Mouse (Mus musculus) midbrain, embryonic 14.5 days (tissue): ENCODE measurements around the gene Etv6. TPM values are rescaled to one million over a fixed set of nuclear protein-coding genes. Genes with fewer than 3 reads are reported as not detected.

ENCODE experiments used
- ATAC-seq: fragments of 200-750 bp; cut with Nextera tagmentation; 2 replicates; pipeline ENCODE4 v1.8.0; 2017; ENCODE audit warnings: moderate number of reproducible peaks, moderate library complexity; ENCODE audit not compliant: low FRiP score, low TSS enrichment
- DNase-seq: peaks from one replicate; pipeline ENCODE4 v3.0.0-alpha.2; 2015
- H3K27ac ChIP-seq: fragments of 300-500 bp; sonication (generic); replicated peaks from 2 replicates; pipeline ENCODE4 v1.5.1; 2014; ENCODE audit warnings: mild to moderate bottlenecking, low read depth, low read length, moderate library complexity
- H3K27me3 ChIP-seq: fragments of 300-500 bp; sonication (generic); 2 replicates; pipeline ENCODE4 v1.6.1; 2014; ENCODE audit warnings: low read length, control low read depth, mixed read lengths; ENCODE audit not compliant: control insufficient read depth, insufficient read depth
- H3K36me3 ChIP-seq: fragments of 300-500 bp; sonication (generic); 2 replicates; pipeline ENCODE4 v1.6.1; 2014; ENCODE audit warnings: low read length, control low read depth; ENCODE audit not compliant: control insufficient read depth, insufficient read depth
- H3K4me1 ChIP-seq: fragments of 300-500 bp; sonication (generic); 2 replicates; pipeline ENCODE4 v1.6.1; 2014; ENCODE audit warnings: mild to moderate bottlenecking, antibody characterized with exemption, low read length, control low read depth; ENCODE audit not compliant: control insufficient read depth, insufficient read depth
- H3K4me2 ChIP-seq: fragments of 300-500 bp; sonication (generic); 2 replicates; pipeline ENCODE4 v1.6.1; 2014; ENCODE audit warnings: mild to moderate bottlenecking, low read length, moderate library complexity
- H3K4me3 ChIP-seq: fragments of 300-500 bp; sonication (generic); replicated peaks from 2 replicates; pipeline ENCODE4 v1.5.1; 2014; ENCODE audit warnings: low read depth, low read length
- H3K9ac ChIP-seq: fragments of 300-500 bp; sonication (generic); replicated peaks from 2 replicates; pipeline ENCODE4 v1.6.1; 2014; ENCODE audit warnings: mild to moderate bottlenecking, low read length, moderate library complexity
- H3K9me3 ChIP-seq: fragments of 300-500 bp; sonication (generic); 2 replicates; pipeline ENCODE4 v1.6.1; 2016; ENCODE audit warnings: low read length, control low read depth, mixed read lengths; ENCODE audit not compliant: control insufficient read depth
- WGBS: fragments of 180-500 bp; shearing (Covaris S2); extraction: QIAGEN DNeasy Blood & Tissue Kit; methylation state at CpG from one replicate; pipeline ENCODE4 v1.1.7; 2014; 5-methylcytosine and 5-hydroxymethylcytosine counted together
- polyA plus RNA-seq: library from polyadenylated mRNA; unstranded; fragments of >200 nt; fragmentation: Nextera tagmentation; extraction: Ambion mirVana; gene quantifications from 2 replicates; pipeline ENCODE4 v1.2.1, GENCODE M21; 2014

Gene Etv6
- polyA plus RNA-seq, 1 experiment from 2014 or later = 7.9 TPM

DNA sequence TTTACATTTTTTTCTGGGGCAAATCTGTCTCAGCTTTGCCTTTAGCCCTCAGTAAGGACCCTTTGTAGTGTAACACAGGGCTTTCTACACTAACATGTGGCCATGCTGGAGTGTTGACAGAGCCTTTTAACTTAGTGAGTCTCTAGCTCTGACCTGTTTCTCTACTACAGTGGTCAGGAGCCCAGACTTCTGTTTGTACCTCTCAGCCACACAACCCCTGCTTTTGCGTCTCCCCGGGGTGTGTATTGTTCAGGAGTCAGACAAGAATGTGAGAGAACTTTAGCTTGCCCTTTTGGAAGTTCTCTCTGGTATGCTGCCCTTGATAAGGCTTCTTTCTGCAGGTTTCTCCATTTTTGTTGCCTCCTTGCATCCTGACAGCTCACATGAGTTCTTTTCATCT, 210.6 kb downstream of the Etv6 start:
- peaks cover 11% of the 10 kb centered on the region; the same call in 1 of the 2 replicates for H3K36me3 ChIP-seq
- WGBS = 85% methylated on average over 2 of the region's 2 CpGs
- H3K27me3 ChIP-seq = no peaks in the 10 kb centered on the region
- no peaks in the 10 kb centered on the region for H3K4me1 ChIP-seq
- no peak overlapping the region for H3K27ac ChIP-seq
- H3K4me3 ChIP-seq = no peak overlapping the region
- no peak overlapping the region for H3K9ac ChIP-seq
- no peak for DNase-seq
- H3K4me2 ChIP-seq = no peak overlapping the region
- ATAC-seq = no peak
- H3K9me3 ChIP-seq = no peaks in the 10 kb centered on the region

DNA sequence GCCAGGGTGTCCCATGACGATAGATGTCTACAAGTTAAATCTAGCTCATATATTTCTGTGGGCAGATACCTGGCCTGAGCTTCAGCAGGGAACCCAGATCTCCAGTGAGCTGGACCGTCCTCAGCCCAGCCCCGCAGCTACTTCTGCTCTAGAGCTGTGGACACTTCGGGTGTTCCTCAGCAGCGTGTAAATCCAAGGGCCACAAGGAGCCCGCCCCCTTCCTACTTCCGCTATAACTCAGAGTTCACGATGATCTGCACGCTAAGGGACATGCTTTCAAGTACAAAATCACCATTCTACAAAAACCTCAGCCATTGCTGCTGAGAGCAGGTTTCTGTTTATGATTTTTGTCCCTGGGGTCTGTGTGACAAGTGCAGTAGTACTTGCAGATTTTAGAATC, 211.8 kb downstream of the Etv6 start:
- Histone ChIP-seq H3K4me2 (no peak overlapping the region), H3K4me1 (no peaks in the 10 kb centered on the region), H3K4me3 (no peak overlapping the region), H3K27me3 (no peaks in the 10 kb centered on the region), H3K27ac (no peak overlapping the region), H3K36me3 (peaks cover 11% of the 10 kb centered on the region; the same call in 1 of the 2 replicates), H3K9ac (no peak overlapping the region), H3K9me3 (no peaks in the 10 kb centered on the region)
- ATAC-seq = no peak
- DNase-seq = no peak
- 97% methylated on average over 9 of the region's 9 CpGs for WGBS

DNA sequence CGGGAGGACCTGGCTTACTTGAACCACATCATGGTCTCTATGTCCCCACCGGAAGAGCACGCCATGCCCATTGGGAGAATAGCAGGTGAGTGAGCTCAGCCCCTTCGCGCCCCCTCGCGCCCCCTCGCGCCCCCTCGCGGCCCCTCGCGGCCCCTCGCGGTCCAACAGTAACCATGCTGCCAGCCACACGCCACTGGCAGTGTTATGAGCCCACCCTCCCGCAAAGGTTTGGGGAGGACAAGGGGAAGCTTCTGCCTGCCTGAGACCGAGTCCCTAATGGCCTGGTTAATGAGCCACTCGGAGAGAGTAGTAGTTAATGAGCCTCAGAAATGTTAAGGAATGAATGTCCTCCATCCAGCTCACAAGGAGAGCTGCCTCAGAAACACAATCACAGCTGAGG, 213.2 kb downstream of the Etv6 start:
- Histone ChIP-seq H3K4me1 (no peaks in the 10 kb centered on the region), H3K27me3 (no peaks in the 10 kb centered on the region), H3K4me3 (no peak overlapping the region), H3K9ac (no peak overlapping the region), H3K9me3 (no peaks in the 10 kb centered on the region), H3K36me3 (peaks cover 11% of the 10 kb centered on the region; the same call in 1 of the 2 replicates), H3K4me2 (no peak overlapping the region), H3K27ac (no peak overlapping the region)
- ATAC-seq (0 out of 2 replicates have a peak, but pooled peaks have one; percentile 47), DNase-seq (no peak)
- WGBS = 95% methylated on average over 19 of the region's 19 CpGs

DNA sequence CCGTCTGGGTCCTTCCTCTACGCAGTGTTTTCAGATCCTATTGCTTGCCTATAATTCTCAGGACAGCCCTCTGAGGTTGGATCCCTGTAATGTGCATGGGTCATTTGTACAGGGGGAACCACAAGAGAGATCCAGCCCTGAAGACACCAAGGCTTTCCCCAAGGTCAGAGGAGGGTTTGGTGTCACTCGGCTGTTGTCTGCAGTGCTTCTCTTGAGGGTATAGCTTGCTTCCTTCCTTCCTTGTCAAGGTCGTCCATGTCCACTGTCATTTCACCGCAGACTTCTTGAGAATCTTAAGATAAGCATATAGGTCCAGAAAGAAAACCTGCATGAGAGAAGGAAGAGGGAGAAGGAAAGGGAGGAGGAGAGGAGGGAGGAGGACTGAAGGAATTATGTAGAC, 215.3 kb downstream of the Etv6 start:
- ATAC-seq = no peak
- Histone ChIP-seq H3K4me3 (no peak overlapping the region), H3K4me1 (no peaks in the 10 kb centered on the region), H3K36me3 (peaks cover 11% of the 10 kb centered on the region; the same call in 1 of the 2 replicates), H3K4me2 (no peak overlapping the region), H3K27ac (no peak overlapping the region), H3K9ac (no peak overlapping the region), H3K9me3 (no peaks in the 10 kb centered on the region), H3K27me3 (no peaks in the 10 kb centered on the region)
- 92% methylated on average over 5 of the region's 5 CpGs for WGBS
- no peak for DNase-seq

DNA sequence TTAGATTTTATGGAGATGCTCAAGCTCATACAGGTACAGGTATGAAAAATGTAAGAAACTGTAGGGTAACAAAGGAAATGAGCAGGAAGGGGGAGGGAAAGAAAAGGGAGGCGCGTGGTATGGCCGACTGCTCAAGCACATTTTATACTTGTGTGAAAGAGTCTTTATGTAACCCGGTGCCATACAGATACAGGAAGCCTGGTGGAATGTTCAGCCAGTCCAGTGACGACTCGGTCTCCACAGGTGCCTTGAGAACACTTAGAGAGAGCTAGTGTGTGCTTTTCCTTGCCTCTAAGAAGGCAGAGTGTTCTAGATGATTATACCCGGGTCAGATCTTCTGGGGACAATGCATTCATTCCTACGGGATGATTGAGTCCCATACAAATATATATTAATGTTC, 215.9 kb downstream of the Etv6 start:
- no peaks in the 10 kb centered on the region for H3K4me1 ChIP-seq
- H3K27me3 ChIP-seq = no peaks in the 10 kb centered on the region
- 97% methylated on average over 8 of the region's 8 CpGs for WGBS
- DNase-seq (no peak), ATAC-seq (no peak)
- no peaks in the 10 kb centered on the region for H3K9me3 ChIP-seq
- H3K9ac ChIP-seq = no peak overlapping the region
- no peak overlapping the region for H3K4me3 ChIP-seq
- no peak overlapping the region for H3K27ac ChIP-seq
- no peak overlapping the region for H3K4me2 ChIP-seq
- H3K36me3 ChIP-seq = peaks cover 11% of the 10 kb centered on the region; the same call in 1 of the 2 replicates

DNA sequence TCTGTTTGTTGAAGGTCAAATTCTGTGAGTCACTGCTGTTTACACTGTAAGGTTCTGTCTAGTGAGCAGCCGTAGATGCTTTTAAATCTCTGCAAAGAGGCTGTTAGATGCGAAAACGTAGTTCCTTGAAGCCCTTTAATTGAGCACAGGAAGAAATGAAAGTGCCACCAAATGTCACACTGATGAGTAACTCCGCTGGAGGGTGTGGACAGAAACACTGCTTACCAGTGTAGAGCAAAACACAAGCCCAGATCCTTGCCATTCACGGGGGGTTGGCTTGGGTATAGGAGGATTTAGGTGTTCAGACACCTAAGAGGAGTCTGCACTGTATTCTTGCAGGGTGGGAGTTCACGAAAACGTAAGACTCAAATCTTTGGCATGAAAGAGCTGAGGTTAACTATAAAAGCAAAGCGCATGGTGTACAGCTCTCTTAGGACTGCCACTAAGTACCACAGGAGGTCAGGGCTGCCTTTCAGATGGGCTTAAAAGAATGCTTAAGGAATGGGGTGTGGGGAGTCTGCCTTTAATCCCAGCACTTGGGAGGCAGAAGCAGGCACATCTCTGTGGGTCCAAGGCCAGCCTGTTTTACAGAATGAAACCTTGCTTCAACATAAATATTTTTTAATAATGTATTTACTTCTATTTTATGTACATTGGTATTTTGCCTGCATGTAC, 216.7 kb downstream of the Etv6 start:
- Histone ChIP-seq H3K36me3 (peaks cover 11% of the 10 kb centered on the region; the same call in 1 of the 2 replicates), H3K4me3 (no peak overlapping the region), H3K4me1 (no peaks in the 10 kb centered on the region), H3K4me2 (no peak overlapping the region), H3K27me3 (no peaks in the 10 kb centered on the region), H3K27ac (no peak overlapping the region), H3K9me3 (no peaks in the 10 kb centered on the region), H3K9ac (no peak overlapping the region)
- WGBS = 95% methylated on average over 8 of the region's 8 CpGs
- ATAC-seq (no peak), DNase-seq (no peak)

DNA sequence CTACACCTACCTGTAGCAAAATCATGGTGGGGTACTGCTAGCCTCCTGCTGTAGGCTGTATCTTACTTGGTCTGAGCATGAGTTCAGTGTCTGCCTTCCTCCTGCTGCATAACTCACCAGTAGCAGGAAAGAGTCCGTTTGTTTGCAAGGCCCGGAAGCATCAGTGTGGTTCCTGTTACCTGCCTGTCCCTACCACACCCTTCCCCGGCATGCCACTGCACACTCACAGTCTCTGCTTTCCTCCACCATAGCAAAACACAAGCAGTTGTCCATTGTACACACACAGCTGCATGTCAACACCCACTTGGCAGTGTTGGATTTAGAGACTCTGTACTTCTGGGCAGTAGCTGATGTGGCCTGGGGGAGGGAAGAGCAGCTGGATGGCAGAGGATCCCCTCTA, 220.9 kb downstream of the Etv6 start:
- H3K27me3 ChIP-seq = no peaks in the 10 kb centered on the region
- H3K9ac ChIP-seq = no peak overlapping the region
- H3K27ac ChIP-seq = no peak overlapping the region
- ATAC-seq = no peak
- H3K36me3 ChIP-seq = no peaks in the 10 kb centered on the region
- DNase-seq = no peak
- H3K9me3 ChIP-seq = no peaks in the 10 kb centered on the region
- no peak overlapping the region for H3K4me2 ChIP-seq
- H3K4me3 ChIP-seq = no peak overlapping the region
- WGBS = 86% methylated on average over 3 of the region's 3 CpGs
- no peaks in the 10 kb centered on the region for H3K4me1 ChIP-seq

DNA sequence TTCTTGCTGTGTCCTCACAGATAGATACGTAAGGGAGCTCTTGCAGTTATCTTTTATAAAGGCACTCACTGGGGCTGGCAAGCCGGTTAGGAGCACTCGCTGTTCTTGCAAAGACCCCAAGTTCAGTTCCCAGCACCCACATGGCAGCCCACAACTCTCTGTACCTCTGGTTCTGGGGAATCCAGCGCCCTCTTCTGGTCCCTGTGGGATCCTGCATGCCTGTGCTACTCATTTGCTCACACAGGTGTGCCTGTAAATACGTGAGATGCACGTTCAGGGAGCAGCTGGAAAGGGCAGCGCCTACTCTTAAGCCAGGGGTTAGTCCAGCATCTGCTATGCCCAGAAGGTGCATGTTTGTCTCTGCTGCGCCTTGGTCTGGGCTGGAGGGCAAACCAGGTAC, 224.4 kb downstream of the Etv6 start:
- Histone ChIP-seq H3K9ac (no peak overlapping the region), H3K36me3 (peaks cover 9% of the 10 kb centered on the region), H3K4me2 (no peak overlapping the region), H3K27me3 (no peaks in the 10 kb centered on the region), H3K4me1 (no peaks in the 10 kb centered on the region), H3K9me3 (no peaks in the 10 kb centered on the region; the same call in 1 of the 2 replicates), H3K4me3 (no peak overlapping the region), H3K27ac (no peak overlapping the region)
- DNase-seq (no peak), ATAC-seq (no peak)
- WGBS = 95% methylated on average over 8 of the region's 8 CpGs

DNA sequence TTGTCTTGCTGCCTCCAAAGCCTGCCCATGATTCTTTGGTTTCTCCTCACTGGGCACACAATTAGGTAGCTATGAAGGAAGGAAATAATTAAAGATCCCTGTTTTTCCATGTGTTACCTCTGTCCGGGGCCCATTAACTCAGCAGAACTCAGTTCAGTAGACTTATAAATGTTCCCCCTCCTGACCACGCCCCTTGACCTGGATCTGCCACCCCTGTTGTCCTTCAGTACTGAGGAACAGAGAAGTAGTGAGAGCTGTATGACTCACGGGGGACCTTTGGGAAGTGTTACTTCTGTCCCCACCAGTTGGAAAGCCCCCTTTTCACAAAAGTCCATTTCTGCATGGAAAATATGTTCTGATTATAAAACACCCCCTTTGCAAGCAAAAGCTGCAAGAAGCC, 226.4 kb downstream of the Etv6 start:
- Histone ChIP-seq H3K4me3 (no peak overlapping the region), H3K27ac (no peak overlapping the region), H3K36me3 (peaks cover 17% of the 10 kb centered on the region), H3K9ac (no peak overlapping the region), H3K4me1 (no peaks in the 10 kb centered on the region), H3K27me3 (no peaks in the 10 kb centered on the region), H3K9me3 (no peaks in the 10 kb centered on the region; the same call in 1 of the 2 replicates), H3K4me2 (no peak overlapping the region)
- 89% methylated on average over 3 of the region's 3 CpGs for WGBS
- no peak for DNase-seq
- ATAC-seq = no peak
